Mouse (Mus musculus) skeletal muscle tissue, adult 2 months (tissue): ENCODE data around the gene 1500015O10Rik.

ENCODE experiments used
- DNase-seq: peaks from one replicate; pipeline ENCODE4 v3.0.0-alpha.2; 2012; ENCODE audit warnings: low read depth, low spot score

Gene 1500015O10Rik

GRCm38 (mm10) chr1:43730491-43730924 lies at the start of gene 1500015O10Rik:
Gene 1500015O10Rik, plus strand, starts transcription at chr1:43730602.
- DNase-seq: peak; percentile 17

- no peak for DNase-seq
These were observed 40.4 kb upstream of the 1500015O10Rik start for GRCm38 (mm10) chr1:43689983-43690382.

GRCm38 (mm10) chr1:43690507-43690906 lies 39.9 kb upstream of the 1500015O10Rik start:
- no peak for DNase-seq

- DNase-seq: no peak
These were observed 36.3 kb upstream of the 1500015O10Rik start for GRCm38 (mm10) chr1:43694076-43694475.

GRCm38 (mm10) chr1:43694851-43695545 lies 35.4 kb upstream of the 1500015O10Rik start:
- peak; percentile 78 for DNase-seq

GRCm38 (mm10) chr1:43698577-43699000 lies 31.8 kb upstream of the 1500015O10Rik start:
- peak; percentile 38 for DNase-seq

GRCm38 (mm10) chr1:43714841-43715240 lies 15.6 kb upstream of the 1500015O10Rik start:
- no peak for DNase-seq

- no peak for DNase-seq
These were observed 12.4 kb upstream of the 1500015O10Rik start for GRCm38 (mm10) chr1:43717967-43718366.

- DNase-seq: no peak
These were observed 11.6 kb upstream of the 1500015O10Rik start for GRCm38 (mm10) chr1:43718793-43719192.

- no peak for DNase-seq
These were observed 7.9 kb upstream of the 1500015O10Rik start for GRCm38 (mm10) chr1:43722459-43722858.

GRCm38 (mm10) chr1:43732100-43732499 lies 1.7 kb downstream of the 1500015O10Rik start:
- DNase-seq: no peak

- no peak for DNase-seq
These were observed 2.3 kb downstream of the 1500015O10Rik start for GRCm38 (mm10) chr1:43732657-43733056.

GRCm38 (mm10) chr1:43737812-43738518 lies 7.6 kb downstream of the 1500015O10Rik start:
- no peak for DNase-seq

- no peak for DNase-seq
These were observed 8.1 kb downstream of the 1500015O10Rik start for GRCm38 (mm10) chr1:43738519-43738894.

GRCm38 (mm10) chr1:43754448-43755312 lies 24.3 kb downstream of the 1500015O10Rik start:
- peak; percentile 13 for DNase-seq

- no peak for DNase-seq
These were observed 29.7 kb downstream of the 1500015O10Rik start for GRCm38 (mm10) chr1:43760085-43760484.

GRCm38 (mm10) chr1:43764481-43764880 lies 34.1 kb downstream of the 1500015O10Rik start:
- no peak for DNase-seq

GRCm38 (mm10) chr1:43766328-43766727 lies 35.9 kb downstream of the 1500015O10Rik start:
- DNase-seq: no peak

- no peak for DNase-seq
These were observed 38.1 kb downstream of the 1500015O10Rik start for GRCm38 (mm10) chr1:43768385-43768990.

- no peak for DNase-seq
These were observed 38.9 kb downstream of the 1500015O10Rik start for GRCm38 (mm10) chr1:43769348-43769747.

GRCm38 (mm10) chr1:43770032-43770431 lies 39.6 kb downstream of the 1500015O10Rik start:
- no peak for DNase-seq
